Mouse (Mus musculus): Measurements from ENCODE around the gene Eloa.
A peak's percentile ranks its signal among the peaks of the same experiment; 100 is the strongest.

Gene Eloa

DNA sequence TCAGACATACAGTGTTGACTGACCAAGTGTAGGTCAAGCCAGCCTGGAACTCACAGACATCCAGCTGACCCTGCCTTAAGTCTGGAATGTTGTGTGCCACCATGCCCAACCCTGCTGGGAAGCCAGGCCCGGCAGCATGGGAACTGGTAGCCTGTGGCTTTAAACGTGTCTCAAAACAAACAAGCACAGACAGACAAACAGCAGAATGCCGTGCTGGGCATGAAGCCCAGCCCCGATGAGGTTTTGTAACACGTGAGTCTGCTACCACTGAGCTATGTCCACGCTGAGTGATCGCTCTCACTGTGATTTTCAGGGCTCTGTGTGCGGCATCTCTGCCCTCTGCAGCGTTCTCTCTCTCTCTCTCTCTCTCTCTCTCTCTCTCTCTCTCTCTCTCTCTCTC, 65.7 kb downstream of the Eloa start:
- no peak for ATAC-seq (ENCODE audit: low TSS enrichment)

DNA sequence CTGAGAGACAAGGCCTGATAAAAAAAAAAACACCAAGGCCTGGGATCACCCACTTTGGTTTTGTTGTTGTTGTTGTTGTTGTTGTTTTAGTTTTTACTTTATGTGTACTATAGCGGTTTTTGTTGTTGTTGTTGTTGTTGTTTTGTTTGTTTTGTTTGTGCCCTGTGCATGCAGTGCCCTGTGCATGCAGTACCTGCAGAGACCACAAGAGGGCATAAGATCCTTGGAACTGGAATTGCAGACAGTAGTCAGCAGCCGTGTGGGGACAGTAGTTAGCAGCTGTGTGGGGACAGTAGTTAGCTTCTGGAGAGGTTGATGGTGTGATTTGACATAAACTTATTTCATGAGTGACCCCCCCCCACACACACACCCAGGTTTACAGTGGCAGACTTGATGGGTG, 67.3 kb downstream of the Eloa start:
- peak; percentile 51; the same call in 1 of the 2 replicates for ATAC-seq (ENCODE audit: low TSS enrichment)
